Mouse (Mus musculus): Measurements from ENCODE around the gene Wasf1.

- TF ChIP-seq CHD2 (IDR thresholded peaks at IDR 0.05; ENCODE audit: low read depth, low read length) (no peak), MAFK (IDR thresholded peaks at IDR 0.05; ENCODE audit: insufficient read depth, low read depth, low read length) (no peak), HCFC1 (IDR thresholded peaks at IDR 0.05; ENCODE audit: borderline replicate concordance, insufficient read depth, low read length) (no peak)
Measured at GRCm38 (mm10) chr10:40932995-40933394, 49.7 kb downstream of the Wasf1 start.
